Mouse (Mus musculus): ENCODE measurements around the gene Ptgdr.

DNA sequence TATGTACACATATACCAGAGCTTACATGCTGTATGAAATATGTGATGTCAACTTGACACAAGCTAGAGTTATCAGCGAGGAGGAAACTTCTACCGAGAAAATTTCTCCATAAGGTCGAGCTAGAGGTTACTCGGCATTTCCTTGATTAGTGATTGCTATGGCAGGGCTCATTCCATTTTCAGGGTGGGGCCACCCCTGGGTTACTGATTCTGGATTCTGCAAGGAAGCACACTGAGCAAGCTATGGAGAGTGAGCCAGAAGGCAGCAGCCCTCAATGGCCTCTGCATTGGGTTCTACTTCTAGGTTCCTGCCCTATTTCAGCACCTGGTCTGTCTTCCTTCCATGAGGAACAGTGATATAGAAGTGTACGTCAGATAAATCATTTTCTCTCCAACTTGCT lies 48.6 kb upstream of the Ptgdr start:
- TF ChIP-seq CTCF (IDR thresholded peaks at IDR 0.05) (no peak), EP300 (IDR thresholded peaks at IDR 0.05) (no peak)
